Mouse (Mus musculus) retina, postnatal 1 day (tissue): ENCODE measurements around the gene Ifit1.
"Not testable (repeated sequence)": the region's sequence is repeated elsewhere in the genome, so short reads cannot be mapped to it uniquely, and the experiment has no call there.

ENCODE experiments used
- DNase-seq: peaks from one replicate; pipeline ENCODE4 v3.0.0-alpha.2; 2012

Gene Ifit1

DNA sequence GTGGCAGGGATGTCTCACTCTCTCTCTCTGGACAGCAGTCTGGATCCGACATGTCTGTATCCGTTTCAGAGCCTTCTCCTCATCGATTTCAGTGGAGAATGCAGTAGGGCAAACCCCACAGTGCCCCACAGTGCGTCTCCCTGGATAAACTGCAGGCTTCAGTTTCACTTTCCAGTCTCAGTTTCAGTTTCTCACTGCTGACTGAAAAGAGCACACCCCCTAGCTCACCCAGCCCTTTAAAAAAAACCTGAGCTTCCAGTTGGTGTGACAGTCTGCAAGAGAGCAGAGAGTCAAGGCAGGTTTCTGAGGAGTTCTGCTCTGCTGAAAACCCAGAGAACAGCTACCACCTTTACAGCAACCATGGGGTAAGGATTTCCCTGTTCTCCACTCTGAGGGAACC is at the start of gene Ifit1, which contains the start of gene Ifit1bl2:
Ifit1 (plus strand) TSS at position 249 of the 400 bp plus-strand sequence.
Ifit1bl2 (minus strand) TSS at position 121 of the 400 bp plus-strand sequence.
- no peak for DNase-seq

DNA sequence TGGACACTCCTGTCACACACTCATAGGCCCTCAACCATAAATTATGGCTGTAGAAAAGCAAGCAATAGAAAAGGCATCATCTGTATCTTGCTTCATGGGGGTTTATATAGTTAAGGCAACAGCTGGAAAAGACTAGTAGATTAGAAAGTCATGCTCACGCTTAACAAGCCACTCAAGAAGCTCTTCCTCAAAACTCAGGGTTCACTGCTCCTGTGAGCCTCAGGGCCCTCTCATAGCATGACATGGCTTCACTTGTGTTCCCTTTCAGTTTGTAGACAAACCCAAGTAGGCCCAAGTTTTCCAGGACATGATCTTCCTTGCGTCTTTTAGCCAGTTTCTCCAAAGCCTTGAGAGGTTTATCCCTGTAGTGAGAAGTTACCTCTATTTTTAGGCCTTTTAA is 47.2 kb upstream of the Ifit1 start:
- DNase-seq: no peak

DNA sequence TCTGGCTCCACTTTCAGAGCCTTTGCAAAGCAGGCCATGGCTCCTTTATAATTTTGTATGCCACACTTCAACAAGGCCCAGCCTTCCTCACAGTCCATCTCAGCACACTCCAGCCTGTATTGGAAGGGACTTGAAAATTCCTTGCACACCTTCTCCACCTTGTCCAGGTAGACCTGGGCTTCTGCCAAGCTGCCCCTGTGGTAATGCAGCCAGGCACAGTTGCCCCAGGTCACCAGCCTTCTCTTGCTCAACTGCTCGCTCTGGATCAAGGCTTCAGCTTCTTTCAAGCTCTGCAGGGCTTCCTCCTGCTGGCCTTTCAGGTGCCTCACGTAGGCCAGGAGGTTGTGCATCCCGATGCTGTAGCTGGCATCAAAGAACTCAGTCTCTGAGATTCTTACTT is 46.1 kb upstream of the Ifit1 start:
- not testable (repeated sequence) for DNase-seq

DNA sequence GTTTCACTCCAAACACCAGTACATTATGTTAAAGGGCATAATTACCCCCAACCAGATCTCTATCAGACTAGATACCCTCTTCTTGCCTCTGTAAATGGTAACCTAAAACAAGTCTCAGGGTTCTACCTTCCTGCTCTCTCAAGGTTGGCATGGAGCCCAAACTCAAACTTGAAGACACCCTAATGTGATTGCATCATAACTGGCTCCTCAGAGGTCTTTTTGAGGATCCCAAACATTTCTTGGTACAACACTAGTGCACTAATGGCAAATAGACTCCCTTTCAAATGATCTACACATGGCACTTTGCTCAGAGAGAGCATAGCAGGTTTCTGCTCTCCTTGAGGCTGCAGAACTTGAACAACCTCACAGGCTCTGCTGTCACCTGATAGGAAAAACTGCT is 43.9 kb upstream of the Ifit1 start:
- no peak for DNase-seq

DNA sequence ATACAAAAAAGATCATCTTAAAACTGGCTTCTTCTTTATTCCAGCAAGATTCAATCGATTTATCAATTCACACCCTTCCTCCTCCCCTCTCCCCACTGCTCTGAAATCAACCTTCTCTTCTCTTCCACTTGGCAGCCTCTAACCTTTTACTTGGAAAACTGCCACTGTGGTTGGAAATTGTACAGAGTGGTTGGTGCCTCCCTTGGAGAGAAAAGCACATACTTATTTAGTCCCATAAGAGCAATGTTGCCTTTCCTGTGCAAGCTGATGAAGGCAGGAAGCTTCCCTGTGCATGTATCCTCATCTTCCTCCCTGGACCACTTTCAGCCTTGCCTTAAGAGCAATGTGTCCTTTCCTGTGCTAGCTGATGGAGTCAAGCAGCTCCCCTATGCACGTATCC is 42.3 kb upstream of the Ifit1 start:
- no peak for DNase-seq

DNA sequence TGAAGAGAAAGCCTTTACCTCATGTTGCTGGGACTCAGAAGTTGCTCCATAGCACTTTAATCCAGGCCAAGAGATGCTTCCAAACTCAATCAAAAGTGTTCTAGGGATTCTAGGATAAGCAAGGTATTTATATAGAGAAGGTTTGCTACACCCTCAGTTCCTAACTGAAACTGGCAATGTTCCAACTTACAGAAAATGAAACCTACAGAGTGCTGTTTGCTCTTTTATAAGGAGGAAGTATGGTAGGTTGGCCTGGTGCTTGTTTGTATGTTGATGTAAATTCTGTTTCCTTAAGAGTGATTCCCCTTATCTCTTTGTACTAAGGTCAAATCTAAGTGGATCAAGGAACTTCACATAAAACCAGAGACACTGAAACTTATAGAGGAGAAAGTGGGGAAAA is 41.4 kb upstream of the Ifit1 start:
- not testable (repeated sequence) for DNase-seq

DNA sequence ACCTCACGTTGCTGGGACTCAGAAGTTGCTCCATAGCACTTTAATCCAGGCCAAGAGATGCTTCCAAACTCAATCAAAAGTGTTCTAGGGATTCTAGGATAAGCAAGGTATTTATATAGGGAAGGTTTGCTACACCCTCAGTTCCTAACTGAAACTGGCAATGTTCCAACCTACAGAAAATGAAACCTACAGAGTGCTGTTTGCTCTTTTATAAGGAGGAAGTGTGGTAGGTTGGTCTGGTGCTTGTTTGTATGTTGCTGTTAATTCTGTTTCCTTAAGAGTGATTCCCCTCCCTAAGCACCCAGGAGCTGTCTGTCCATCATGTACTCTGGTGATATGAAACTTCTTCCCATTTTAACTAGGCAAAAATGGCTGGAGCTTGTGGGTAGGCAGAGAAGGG is 38.8 kb upstream of the Ifit1 start, which contains the start of gene Ifit1bl1:
Ifit1bl1 (minus strand) TSS at position 69 of the 400 bp plus-strand sequence.
- not testable (repeated sequence) for DNase-seq

DNA sequence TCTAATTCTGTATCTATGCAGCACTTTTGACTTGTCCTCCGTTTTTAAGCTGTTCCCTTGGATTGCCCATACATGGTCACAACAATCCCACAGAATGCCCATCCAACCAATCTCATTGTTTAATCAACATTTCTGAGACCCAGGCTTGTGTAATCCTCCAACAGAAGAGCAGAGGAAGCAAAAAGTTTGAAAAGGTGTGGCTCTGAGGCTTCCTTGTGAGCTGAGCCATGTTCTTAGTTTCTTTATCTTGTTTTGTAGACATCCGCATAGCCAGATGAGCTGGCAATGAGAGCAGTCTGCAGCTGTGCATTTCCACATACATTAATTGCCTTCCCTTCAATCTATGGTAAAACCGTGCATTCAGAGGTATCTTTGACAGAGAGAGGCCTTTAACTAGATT is 35.2 kb upstream of the Ifit1 start:
- DNase-seq: no peak

DNA sequence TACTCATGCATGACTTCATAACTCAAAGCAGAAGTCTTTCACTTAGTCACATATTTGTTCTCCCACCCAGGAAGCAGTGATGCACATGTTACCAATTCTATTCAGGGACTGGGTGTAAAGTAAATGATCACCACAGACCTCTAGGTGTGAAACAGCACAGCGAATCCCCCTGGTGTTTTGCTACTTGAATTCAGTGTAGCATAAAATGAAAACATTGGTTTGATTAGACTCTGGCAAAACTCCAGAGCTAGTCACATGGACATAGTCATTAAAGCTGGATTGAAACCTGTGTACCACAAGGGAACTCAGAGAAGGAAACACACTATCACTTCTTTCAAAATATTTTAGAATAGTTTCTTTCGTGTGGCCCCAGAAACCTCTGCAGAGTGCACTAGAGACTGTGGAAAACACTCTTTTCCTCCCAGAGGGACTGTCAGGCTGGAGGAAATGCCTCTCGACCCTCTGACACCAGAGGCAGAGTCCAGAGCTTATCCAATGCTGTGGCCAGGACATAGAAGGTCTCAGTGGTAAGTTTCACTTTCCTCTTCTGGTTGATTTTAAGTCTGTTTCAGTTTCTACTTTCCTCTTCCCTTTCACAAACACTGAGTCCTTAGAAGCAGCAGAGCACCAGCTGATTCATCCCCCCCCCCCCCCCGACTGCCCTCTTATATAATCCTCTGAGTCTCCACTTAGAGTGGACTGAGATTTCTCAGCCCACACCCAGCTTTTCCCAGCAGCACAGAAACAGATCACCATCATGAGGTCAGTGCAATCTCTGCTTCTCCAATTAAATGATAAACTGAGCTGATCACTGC is 33.2 kb upstream of the Ifit1 start, which contains the start of gene Ifit3b:
Ifit3b (plus strand) TSS at position 734 of the 815 bp plus-strand sequence.
- peak; percentile 50 for DNase-seq

DNA sequence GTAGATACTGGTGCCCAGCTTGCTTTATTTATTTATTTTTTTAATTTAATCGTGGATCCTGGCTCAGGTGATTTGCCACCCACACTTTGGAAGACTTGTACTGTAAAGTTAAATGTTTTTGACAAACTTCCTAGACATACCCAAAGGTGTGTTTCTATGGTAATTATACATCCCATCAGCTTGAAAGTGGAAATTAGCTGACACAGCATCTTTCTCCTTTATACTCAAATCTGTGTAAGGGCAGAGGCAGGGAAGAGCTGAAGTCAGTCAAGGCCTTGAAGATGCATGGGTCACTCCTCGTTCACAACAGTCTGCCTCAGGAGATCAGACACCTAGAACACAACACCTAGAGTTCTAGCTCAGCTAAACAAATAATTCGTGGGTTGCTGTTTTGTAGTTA is 30.6 kb upstream of the Ifit1 start:
- DNase-seq: not testable (repeated sequence)

DNA sequence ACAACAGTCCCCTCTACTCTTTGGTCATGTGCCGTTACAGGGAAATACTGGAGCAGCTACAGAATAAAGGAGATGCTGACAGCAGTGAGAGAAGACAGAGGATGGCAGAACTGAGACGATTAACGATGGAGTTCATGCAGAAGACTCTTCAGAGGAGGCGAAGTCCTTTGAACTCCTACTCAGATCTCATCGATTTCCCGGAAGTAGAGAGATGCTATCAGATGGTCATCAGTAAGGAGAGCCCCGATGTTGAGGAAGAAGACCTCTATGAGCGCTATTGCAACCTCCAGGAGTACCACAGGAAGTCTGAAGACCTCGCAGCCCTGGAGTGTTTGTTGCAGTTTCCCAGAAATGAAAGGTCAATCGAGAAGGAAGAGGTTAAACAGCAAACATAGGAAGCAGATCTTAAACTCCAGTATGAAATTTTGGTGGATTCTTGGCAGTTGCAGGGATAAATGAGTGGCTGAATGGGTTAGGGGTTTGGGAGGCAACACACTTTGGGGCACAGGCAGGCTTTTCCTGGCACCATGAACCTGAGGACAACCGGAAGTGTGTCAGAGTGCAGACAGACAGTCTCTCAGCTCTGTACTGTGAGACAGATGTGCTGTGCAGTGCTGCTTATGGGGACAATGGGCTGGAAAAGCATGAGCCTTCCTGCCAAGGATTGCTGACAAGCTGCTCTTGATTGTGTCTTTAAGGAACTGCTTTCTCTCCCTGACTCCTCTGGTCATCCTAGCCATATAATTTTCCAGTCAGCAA is 28.2 kb upstream of the Ifit1 start:
- DNase-seq: not testable (repeated sequence)

DNA sequence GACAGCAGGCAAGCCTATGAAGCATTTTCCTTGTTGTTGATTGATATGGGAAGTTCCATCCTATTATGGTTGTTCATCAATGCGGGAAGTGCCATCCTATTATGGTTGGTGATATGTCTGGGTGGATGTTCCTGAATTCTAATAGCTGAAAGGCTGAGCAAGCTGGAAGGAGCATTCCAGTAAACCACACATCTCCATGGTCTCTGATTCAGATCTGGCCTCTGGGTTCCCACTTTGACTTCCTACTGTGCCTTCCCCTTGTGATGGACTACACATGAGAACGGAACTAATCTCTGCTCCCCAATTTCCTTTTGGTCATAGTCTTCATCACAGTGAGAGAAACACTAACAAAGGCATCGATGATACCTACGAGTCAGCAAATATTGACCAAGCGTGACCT is 19.8 kb upstream of the Ifit1 start:
- no peak for DNase-seq

DNA sequence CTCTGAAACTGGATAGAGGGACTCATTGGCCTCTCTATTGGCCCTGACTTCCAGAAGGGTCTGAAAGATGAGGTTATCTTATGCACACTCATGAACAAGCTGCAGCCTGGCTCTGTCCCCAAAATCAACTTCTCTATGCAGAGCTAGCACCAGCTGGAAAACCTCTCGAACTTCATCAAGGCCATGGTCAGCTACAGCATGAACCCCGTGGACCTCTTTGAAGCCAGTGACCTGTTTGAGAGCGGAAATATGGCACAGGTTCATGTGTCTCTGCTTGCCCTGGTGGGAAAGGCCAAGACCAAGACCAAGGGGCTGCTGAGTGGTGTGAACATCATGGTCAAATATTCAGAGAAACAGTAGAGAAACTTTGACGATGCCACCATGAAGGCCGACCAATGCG is 16.9 kb upstream of the Ifit1 start:
- DNase-seq: no peak

DNA sequence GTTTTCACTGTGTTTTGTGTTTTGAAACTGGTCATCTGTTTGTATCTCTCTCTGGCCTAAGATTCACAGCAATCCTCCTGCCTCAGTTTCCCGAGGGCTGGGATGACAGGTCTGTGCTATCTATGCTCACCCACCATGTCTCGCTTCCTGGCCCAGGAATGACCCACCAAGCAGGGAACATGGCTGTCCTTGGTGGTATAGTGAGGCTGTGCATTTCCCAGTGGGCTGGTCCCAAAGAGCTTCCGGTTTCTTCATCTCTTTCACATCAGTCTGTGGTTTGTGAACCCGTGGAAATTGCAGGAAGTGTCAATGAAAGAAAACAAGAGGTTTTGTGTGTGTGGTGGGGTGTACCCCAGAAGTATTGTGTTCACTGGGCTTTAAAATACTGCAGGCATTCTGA is 16.0 kb upstream of the Ifit1 start:
- DNase-seq: no peak

DNA sequence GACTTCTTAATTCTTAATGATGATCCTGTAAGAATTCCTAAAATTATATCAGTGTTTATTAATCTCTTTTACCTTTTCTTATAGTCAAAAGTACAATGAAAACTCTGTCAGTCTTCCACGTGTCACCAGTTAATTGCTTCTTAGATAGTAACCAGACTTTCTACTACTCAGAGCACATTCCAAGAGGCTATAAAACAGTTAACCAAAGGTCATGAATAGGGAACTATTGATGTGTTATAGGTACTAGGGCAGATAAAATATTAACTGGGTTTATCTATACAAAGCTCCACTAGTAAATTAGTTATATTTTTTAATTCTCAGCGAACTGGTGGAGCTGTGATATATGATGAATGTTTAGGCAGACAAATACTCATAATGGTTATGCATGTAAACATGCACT is 13.2 kb upstream of the Ifit1 start:
- DNase-seq: no peak

DNA sequence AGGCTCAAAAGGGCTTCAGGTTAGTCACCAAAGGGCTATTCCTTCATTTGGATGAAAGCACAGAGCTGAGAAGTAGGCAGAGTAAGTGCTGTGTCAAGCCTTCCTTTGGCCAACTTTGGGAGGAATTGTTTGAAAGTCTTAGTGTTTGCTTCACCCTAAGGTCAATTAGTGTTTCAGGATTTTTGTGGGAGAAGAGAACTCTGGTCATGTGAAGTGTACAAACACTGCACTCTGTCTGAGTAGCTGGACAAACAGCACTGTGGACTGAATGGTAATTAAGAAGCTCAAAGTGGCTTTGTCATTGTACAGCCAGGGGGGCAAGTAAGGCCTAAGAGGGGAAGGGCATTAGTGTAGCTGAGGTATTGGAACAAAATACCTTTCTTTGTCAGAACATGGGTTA is 9.2 kb upstream of the Ifit1 start:
- no peak for DNase-seq

DNA sequence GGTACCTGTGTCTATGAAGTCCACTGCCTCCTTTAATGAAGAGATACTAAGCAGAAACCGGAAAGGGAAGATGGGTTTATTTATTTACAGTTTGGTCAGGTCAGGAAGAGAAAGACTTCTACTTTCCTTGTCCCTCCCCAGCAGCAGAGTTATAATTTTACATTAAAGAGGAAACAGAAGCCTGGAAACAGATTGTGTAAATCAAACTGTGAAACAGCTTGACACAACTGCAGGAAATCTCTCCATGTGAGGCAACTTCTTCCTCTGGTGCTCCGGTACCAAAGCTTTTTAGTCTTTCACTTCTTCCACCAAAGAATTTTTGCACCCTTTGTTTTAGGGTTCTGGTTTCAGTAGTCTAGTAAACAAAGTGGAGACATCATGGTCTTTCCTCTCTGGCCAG is 7.2 kb upstream of the Ifit1 start:
- no peak for DNase-seq

DNA sequence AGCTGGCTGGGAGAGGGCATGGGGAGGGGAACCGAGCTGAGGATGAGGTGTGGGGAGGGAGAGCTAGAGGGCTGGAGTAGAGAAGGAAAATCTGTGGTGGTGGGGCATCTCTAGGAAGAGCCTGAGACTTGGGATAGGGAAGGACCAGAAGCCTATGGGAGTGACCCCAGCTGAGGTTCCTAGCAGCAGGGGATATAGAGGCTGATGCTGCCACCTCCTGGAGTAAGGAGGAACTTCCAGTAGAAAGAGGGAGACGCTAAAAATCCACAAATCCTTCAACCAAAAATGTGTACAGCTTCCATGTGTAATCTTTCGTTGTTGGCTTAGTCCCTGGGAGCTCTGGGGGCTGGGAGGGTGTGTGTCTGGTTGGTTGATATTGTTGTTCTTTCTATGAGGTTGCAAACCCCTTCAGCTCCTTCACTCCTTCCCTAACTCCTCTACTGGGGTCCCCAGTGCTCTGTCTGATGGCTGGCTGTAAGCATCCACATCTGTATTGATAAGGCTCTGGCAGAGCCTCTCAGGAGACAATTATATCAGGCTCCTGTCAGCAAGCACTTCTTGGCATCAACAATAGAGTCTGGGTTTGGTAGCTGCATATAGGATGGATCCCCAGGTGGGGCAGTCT is 3.6 kb upstream of the Ifit1 start:
- DNase-seq: peak; percentile 73

DNA sequence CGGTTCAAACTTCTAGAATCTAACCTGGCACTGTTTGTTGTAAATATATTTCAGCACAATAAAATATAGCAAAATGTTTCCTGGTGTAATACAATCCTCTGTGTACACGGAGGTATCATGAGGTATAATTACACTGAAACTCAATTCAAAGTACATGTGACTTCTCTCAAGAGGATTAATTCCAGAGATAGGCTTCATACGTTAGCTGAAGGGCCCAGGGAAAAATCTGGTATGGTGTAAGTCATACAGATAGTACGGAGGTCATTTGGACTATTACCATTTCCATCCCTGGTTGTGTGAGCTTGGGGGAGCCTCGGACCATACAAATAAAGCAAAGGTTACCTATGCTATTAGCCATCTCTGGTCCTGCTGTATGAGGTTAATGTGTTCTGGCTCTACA is 1.9 kb downstream of the Ifit1 start:
- DNase-seq: no peak

DNA sequence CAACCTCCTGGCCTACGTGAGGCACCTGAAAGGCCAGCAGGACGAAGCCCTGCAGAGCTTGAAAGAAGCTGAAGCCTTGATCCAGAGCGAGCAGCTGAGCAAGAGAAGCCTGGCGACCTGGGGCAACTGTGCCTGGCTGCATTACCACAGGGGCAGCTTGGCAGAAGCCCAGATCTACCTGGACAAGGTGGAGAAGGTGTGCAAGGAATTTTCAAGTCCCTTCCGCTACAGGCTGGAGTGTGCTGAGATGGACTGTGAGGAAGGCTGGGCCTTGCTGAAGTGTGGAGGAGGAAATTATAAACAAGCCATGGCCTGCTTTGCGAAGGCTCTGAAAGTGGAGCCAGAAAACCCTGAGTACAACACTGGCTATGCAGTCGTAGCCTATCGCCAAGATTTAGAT is 7.0 kb downstream of the Ifit1 start:
- not testable (repeated sequence) for DNase-seq

DNA sequence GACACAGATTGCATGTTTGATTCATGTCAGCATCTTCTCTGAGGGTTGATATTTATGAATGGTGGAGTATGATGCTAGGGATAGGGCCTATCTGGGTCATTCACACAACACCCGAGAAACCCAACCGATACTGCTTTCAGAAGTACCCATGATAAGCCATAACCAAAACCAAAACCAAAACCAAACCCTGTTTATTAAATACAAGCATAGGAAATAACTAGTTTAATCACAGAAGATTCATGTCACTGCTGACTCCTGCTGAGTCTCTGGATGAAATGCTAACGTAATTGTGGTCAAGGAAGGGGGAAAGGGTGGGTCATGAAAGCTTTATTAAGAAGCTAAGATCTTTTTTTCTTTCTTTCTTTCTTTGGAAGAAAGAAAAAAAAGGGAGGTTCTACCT is 9.6 kb downstream of the Ifit1 start:
- no peak for DNase-seq

DNA sequence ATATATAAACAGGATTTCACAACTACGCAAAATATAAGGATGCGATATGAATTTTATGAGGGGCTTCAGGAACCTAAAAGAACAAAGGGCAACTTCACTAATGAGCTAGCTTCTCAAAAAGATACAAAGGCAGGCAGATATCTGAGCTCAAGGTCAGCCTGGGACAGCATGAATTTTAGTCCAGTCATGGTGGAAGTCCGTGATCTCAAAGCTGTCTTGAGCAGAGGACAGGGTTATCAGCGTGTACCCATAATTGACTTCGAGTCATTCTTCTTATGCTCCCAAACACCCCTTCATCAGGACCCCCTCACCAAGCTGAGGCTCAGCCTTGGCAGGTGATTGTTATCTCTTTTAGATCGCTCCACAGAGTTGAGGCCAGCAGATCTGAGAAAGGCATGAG is 10.3 kb downstream of the Ifit1 start:
- no peak for DNase-seq

DNA sequence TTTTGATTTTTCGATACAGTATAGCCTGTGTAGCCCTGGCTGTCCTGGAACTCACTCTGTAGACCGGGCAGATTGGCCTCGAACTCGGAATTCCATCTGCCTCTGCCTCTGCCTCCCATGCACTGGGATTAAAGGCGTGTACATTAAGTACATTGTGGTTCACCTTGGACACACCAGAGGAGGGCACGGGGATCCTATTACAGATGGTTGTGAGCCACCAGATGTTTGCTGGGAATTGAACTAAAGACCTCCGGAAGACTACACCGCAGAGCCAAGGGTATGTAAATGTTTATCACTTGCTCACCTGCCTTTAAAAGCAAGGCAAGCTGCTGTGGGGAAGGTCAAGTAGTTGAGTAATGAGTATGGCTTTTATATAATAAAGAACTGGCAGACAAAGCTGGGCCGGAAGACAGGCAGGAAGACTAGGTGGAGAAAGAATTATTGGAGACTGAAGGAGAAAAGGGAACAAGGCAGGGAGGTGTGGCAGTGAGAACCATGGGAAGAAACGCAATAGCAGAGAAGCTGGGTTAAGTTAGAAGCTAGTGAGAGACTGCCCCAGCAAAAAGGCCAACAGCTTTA is 14.6 kb downstream of the Ifit1 start:
- DNase-seq: no peak
